Mouse (Mus musculus) bone marrow, adult 2 months (tissue): Measurements from ENCODE around the gene CN725425.

Experiments used
- CTCF ChIP-seq: fragments of 200-500 bp; IDR thresholded peaks from 2 replicates; pipeline ENCODE4 v1.5.1; 2011; ENCODE audit warnings: low read length, control low read depth; ENCODE audit not compliant: control insufficient read depth, insufficient read depth
- POLR2A ChIP-seq: fragments of 200-500 bp; IDR thresholded peaks from 2 replicates; pipeline ENCODE4 v1.6.1; 2011; ENCODE audit warnings: low read depth, mild to moderate bottlenecking, control low read depth, low read length, borderline replicate concordance; ENCODE audit not compliant: control insufficient read depth

DNA sequence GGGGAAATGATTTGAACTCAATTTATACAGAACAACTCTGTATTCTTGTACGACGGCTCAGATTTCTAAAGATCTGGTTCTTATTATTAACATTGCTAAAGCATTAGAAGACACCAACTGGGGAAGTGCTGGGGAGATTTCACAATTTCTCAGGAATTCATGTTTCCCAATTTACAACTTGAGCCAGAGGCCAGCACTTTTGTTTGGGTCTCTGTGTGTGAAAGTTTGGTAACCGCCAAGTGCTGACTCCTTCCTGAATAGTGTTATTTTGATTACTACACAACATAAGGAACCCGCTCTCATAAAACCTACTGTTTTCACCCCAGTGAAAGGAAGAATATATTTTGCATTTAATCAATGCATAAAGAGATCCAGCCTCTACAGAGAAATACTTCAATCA lies 27.1 kb upstream of the CN725425 start:
- TF ChIP-seq CTCF (no peak), POLR2A (no peak)
